Mouse (Mus musculus) testis, adult 2 months (tissue): ENCODE results near the gene Psme3. TPM values are rescaled to one million over a fixed set of nuclear protein-coding genes. Genes with fewer than 3 reads are reported as not detected.

Experiments
- H3K27ac ChIP-seq: fragments of 200-500 bp; 2 replicates; pipeline ENCODE4 v1.5.1; 2012; ENCODE audit warnings: low read depth, low read length; ENCODE audit not compliant: control insufficient read depth, insufficient read depth
- H3K27me3 ChIP-seq: fragments of 200-500 bp; 2 replicates; pipeline ENCODE4 v1.6.1; 2012; ENCODE audit warnings: mild to moderate bottlenecking, low read length, moderate library complexity; ENCODE audit not compliant: control insufficient read depth, insufficient read depth
- H3K36me3 ChIP-seq: fragments of 200-500 bp; 2 replicates; pipeline ENCODE4 v1.6.1; 2012; ENCODE audit warnings: mild to moderate bottlenecking, low read length; ENCODE audit not compliant: control insufficient read depth, insufficient read depth
- H3K4me1 ChIP-seq: fragments of 200-500 bp; 2 replicates; pipeline ENCODE4 v1.6.1; 2012; ENCODE audit warnings: low read length; ENCODE audit not compliant: control insufficient read depth, insufficient read depth
- H3K4me3 ChIP-seq: fragments of 200-500 bp; 2 replicates; pipeline ENCODE4 v1.5.1; 2012; ENCODE audit warnings: low read depth, mild to moderate bottlenecking, low read length, moderate library complexity, mixed read lengths; ENCODE audit not compliant: control insufficient read depth
- CTCF ChIP-seq: fragments of 200-500 bp; IDR thresholded peaks from 2 replicates; pipeline ENCODE4 v1.5.1; 2012; ENCODE audit warnings: low read depth, mild to moderate bottlenecking, inconsistent platforms, low read length, moderate library complexity; ENCODE audit not compliant: control insufficient read depth, insufficient read depth, insufficient replicate concordance
- POLR2A ChIP-seq: fragments of 200-500 bp; IDR thresholded peaks from 2 replicates; pipeline ENCODE4 v1.6.1; 2012; ENCODE audit warnings: low read depth, mild to moderate bottlenecking, inconsistent platforms, low read length, moderate library complexity; ENCODE audit not compliant: control insufficient read depth
- polyA plus RNA-seq: library from polyadenylated mRNA; depleted of rRNA; stranded (reverse); fragments of >200 nt; gene quantifications from 2 replicates; pipeline ENCODE4 v1.2.3, GENCODE M21; 2012

The Psme3 gene
- polyA plus RNA-seq, 1 experiment, result 74.5 TPM

GRCm38 (mm10) chr11:101347083-101347775 is 31.2 kb downstream of the Psme3 start:
- H3K27me3 ChIP-seq, result no peaks in the 10 kb centered on the region
- peak overlapping the region; percentile 92 for H3K4me3 ChIP-seq
- peaks cover 11% of the 10 kb centered on the region for H3K4me1 ChIP-seq
- no peaks in the 10 kb centered on the region for H3K36me3 ChIP-seq
- H3K27ac ChIP-seq, result no peak overlapping the region
- TF ChIP-seq POLR2A, result no peak
- peak; percentile 20; the same call in 1 of the 2 replicates for TF ChIP-seq CTCF

GRCm38 (mm10) chr11:101348774-101349173 is 32.8 kb downstream of the Psme3 start:
- Histone ChIP-seq H3K4me3 (peak overlapping the region; percentile 82), H3K36me3 (no peaks in the 10 kb centered on the region), H3K27ac (no peak overlapping the region)

GRCm38 (mm10) chr11:101349216-101349615 is 33.2 kb downstream of the Psme3 start:
- Histone ChIP-seq H3K27me3 (no peaks in the 10 kb centered on the region), H3K4me1 (peaks cover 17% of the 10 kb centered on the region), H3K36me3 (no peaks in the 10 kb centered on the region), H3K27ac (no peak overlapping the region), H3K4me3 (peak overlapping the region; percentile 82)
- TF ChIP-seq POLR2A (no peak), CTCF (no peak)

More at GRCm38 (mm10) chr11:101348774-101349173, 32.8 kb downstream of the Psme3 start:
- H3K4me1 ChIP-seq, result peaks cover 15% of the 10 kb centered on the region
- TF ChIP-seq POLR2A (no peak), CTCF (no peak)
- no peaks in the 10 kb centered on the region for H3K27me3 ChIP-seq

GRCm38 (mm10) chr11:101351100-101351720 is 35.2 kb downstream of the Psme3 start:
- peaks cover 17% of the 10 kb centered on the region for H3K4me1 ChIP-seq
- no peak overlapping the region for H3K27ac ChIP-seq
- H3K36me3 ChIP-seq, result no peaks in the 10 kb centered on the region
- H3K4me3 ChIP-seq, result no peak overlapping the region; the same call in 1 of the 2 replicates
- no peaks in the 10 kb centered on the region for H3K27me3 ChIP-seq
- no peak for TF ChIP-seq CTCF
- TF ChIP-seq POLR2A, result no peak

- no peaks in the 10 kb centered on the region for H3K36me3 ChIP-seq
- no peak overlapping the region; the same call in 1 of the 2 replicates for H3K4me3 ChIP-seq
- no peak for TF ChIP-seq POLR2A
- no peak for TF ChIP-seq CTCF
- H3K4me1 ChIP-seq, result peaks cover 17% of the 10 kb centered on the region
- H3K27ac ChIP-seq, result no peak overlapping the region
- H3K27me3 ChIP-seq, result no peaks in the 10 kb centered on the region
These were observed 35.7 kb downstream of the Psme3 start for GRCm38 (mm10) chr11:101351721-101352111.

GRCm38 (mm10) chr11:101353436-101353835 is 37.4 kb downstream of the Psme3 start:
- Histone ChIP-seq H3K4me1 (peaks cover 13% of the 10 kb centered on the region), H3K36me3 (no peaks in the 10 kb centered on the region), H3K27me3 (no peaks in the 10 kb centered on the region), H3K4me3 (peak overlapping the region; percentile 2; the same call in 1 of the 2 replicates), H3K27ac (no peak overlapping the region)
- no peak for TF ChIP-seq POLR2A
- no peak for TF ChIP-seq CTCF

- H3K4me3 ChIP-seq, result no peak overlapping the region
- no peaks in the 10 kb centered on the region for H3K36me3 ChIP-seq
- no peak overlapping the region for H3K27ac ChIP-seq
- H3K4me1 ChIP-seq, result peaks cover 9% of the 10 kb centered on the region
- no peak for TF ChIP-seq CTCF
- TF ChIP-seq POLR2A, result no peak
- no peaks in the 10 kb centered on the region for H3K27me3 ChIP-seq
These were observed 38.5 kb downstream of the Psme3 start for GRCm38 (mm10) chr11:101354438-101355010.
